Mouse (Mus musculus) brain, embryonic 14.5 days (tissue): ENCODE results near the gene Pi4kb.

Experiments
- CTCF ChIP-seq: fragments of 200-500 bp; IDR thresholded peaks from 2 replicates; pipeline ENCODE4 v1.5.1; 2012; ENCODE audit warnings: inconsistent platforms, mild to moderate bottlenecking, moderate library complexity, borderline replicate concordance; ENCODE audit not compliant: insufficient read depth, insufficient read length; ENCODE audit errors: extremely low read depth
- POLR2A ChIP-seq: fragments of 200-500 bp; IDR thresholded peaks from 2 replicates; pipeline ENCODE4 v1.6.1; 2012; ENCODE audit warnings: mild to moderate bottlenecking, inconsistent platforms, borderline replicate concordance; ENCODE audit not compliant: poor library complexity, insufficient read depth, insufficient read length, severe bottlenecking; ENCODE audit errors: extremely low read depth

- TF ChIP-seq POLR2A (no peak), CTCF (no peak)
Observed at GRCm38 (mm10) chr3:94965878-94966277, 8.7 kb upstream of the Pi4kb start.
